Mouse (Mus musculus): ENCODE measurements at regions not wholly inside any gene's neighbourhood (a gene's known extent, or its start where the extent isn't known, plus 50 kb on each side); places are given as distances from the start of the nearest gene placed in this dataset.

GRCm38 (mm10) chr17:79948591-79949475 is 52.9 kb upstream of the Atl2 start:
- TF ChIP-seq CEBPB (IDR thresholded peaks at IDR 0.05; ENCODE audit: low read depth) (no peak), MAX (IDR thresholded peaks at IDR 0.05) (no peak)
